8 mouse cellular contexts compared by ENCODE assay signal in genomic region chr11:63920531-63920930, GRCm38 (mm10). TPM values are rescaled to one million over a fixed set of nuclear protein-coding genes. Genes with fewer than 3 reads are reported as not detected.
DNase-seq lines count a peak whose midpoint lies in the region; ATAC-seq and TF ChIP-seq lines count a peak whose summit lies in the region.

No protein-coding gene starts in this region.

- peak; percentile 58 for ATAC-seq in heart, embryonic 15.5 days (replicated peaks; ENCODE audit: insufficient number of reproducible peaks, insufficient read depth, low FRiP score, low read depth)
- peak; percentile 69 for ATAC-seq in neural tube, embryonic 15.5 days (ENCODE audit: low FRiP score)

- H3K79me2 ChIP-seq in C2C12 (ENCODE audit: control insufficient read depth, insufficient read depth) = no peaks in the 10 kb centered on the region

- H3ac ChIP-seq in C2C12 (ENCODE audit: control insufficient read depth, insufficient read length, low read depth) = peak overlapping the region; percentile 42

- peak; percentile 95 for TF ChIP-seq CTCF in C2C12 (IDR thresholded peaks at IDR 0.05; ENCODE audit: control insufficient read depth, insufficient read depth, insufficient read length)
- peak; percentile 51 for TF ChIP-seq CTCF in bone marrow, adult 2 months (IDR thresholded peaks at IDR 0.05; ENCODE audit: control insufficient read depth, insufficient read depth, low read length)

- H3K36me3 ChIP-seq in C2C12 (ENCODE audit: control insufficient read depth, insufficient read depth) = no peaks in the 10 kb centered on the region
- no peaks in the 10 kb centered on the region for H3K36me3 ChIP-seq in forebrain, embryonic 10.5 days (replicated peaks)
- H3K36me3 ChIP-seq in heart, embryonic 15.5 days = no peaks in the 10 kb centered on the region
- no peaks in the 10 kb centered on the region for H3K36me3 ChIP-seq in neural tube, embryonic 15.5 days

- no peak overlapping the region for H3K4me3 ChIP-seq in C2C12 (ENCODE audit: insufficient read depth, poor library complexity, severe bottlenecking)
- H3K4me3 ChIP-seq in bone marrow, adult 2 months (replicated peaks; ENCODE audit: control insufficient read depth, low read depth, low read length) = peak overlapping the region; percentile 39
- peak overlapping the region; percentile 69 for H3K4me3 ChIP-seq in forebrain, embryonic 10.5 days
- peak overlapping the region; percentile 58 for H3K4me3 ChIP-seq in heart, embryonic 15.5 days
- peak overlapping the region; percentile 68 for H3K4me3 ChIP-seq in neural tube, embryonic 15.5 days (replicated peaks)

- no peak for TF ChIP-seq POLR2A in bone marrow, adult 2 months (IDR thresholded peaks at IDR 0.05; ENCODE audit: borderline replicate concordance, control insufficient read depth, low read depth, low read length)

- no peak overlapping the region for H3K27ac ChIP-seq in bone marrow, adult 2 months (ENCODE audit: control insufficient read depth, insufficient read depth, low read depth, low read length, poor library complexity)
- H3K27ac ChIP-seq in forebrain, embryonic 10.5 days = peak overlapping the region; percentile 81
- H3K27ac ChIP-seq in heart, embryonic 15.5 days = no peak overlapping the region
- H3K27ac ChIP-seq in neural tube, embryonic 15.5 days (replicated peaks) = peak overlapping the region; percentile 73

- no peaks in the 10 kb centered on the region for H3K9me3 ChIP-seq in forebrain, embryonic 10.5 days
- H3K9me3 ChIP-seq in heart, embryonic 15.5 days (replicated peaks) = no peaks in the 10 kb centered on the region
- no peaks in the 10 kb centered on the region for H3K9me3 ChIP-seq in neural tube, embryonic 15.5 days (replicated peaks)

- no peaks in the 10 kb centered on the region for H3K79me3 ChIP-seq in C2C12 (ENCODE audit: low read depth)

- H3K27me3 ChIP-seq in C2C12 (ENCODE audit: control insufficient read depth, insufficient read depth, insufficient read length) = no peaks in the 10 kb centered on the region
- peaks cover 100% of the 10 kb centered on the region for H3K27me3 ChIP-seq in forebrain, embryonic 10.5 days (ENCODE audit: poor library complexity, severe bottlenecking)
- peaks cover 70% of the 10 kb centered on the region for H3K27me3 ChIP-seq in heart, embryonic 15.5 days
- H3K27me3 ChIP-seq in neural tube, embryonic 15.5 days (replicated peaks) = peaks cover 43% of the 10 kb centered on the region

- peak overlapping the region; percentile 92 for H3K4me2 ChIP-seq in heart, embryonic 15.5 days
- peak overlapping the region; percentile 78 for H3K4me2 ChIP-seq in neural tube, embryonic 15.5 days

- peak overlapping the region; percentile 51 for H3K9ac ChIP-seq in heart, embryonic 15.5 days
- peak overlapping the region; percentile 74 for H3K9ac ChIP-seq in neural tube, embryonic 15.5 days (replicated peaks)

- DNase-seq in forebrain, embryonic 10.5 days (ENCODE audit: extremely low spot score, low spot score) = peak; percentile 85
- peak; percentile 84 for DNase-seq in kidney, postnatal 14 days
- peak; percentile 73 to 78 for DNase-seq in lung, adult 18-20 months
- peak; percentile 35 for DNase-seq in telencephalon, adult 2 months (ENCODE audit: low read depth, low spot score)

- under 1% methylated on average over 33 of the region's 33 CpGs for WGBS in bone marrow, adult 2 months
- 0% methylated on average over 33 of the region's 33 CpGs for WGBS in forebrain, embryonic 10.5 days
- WGBS in heart, embryonic 15.5 days = under 1% methylated on average over 33 of the region's 33 CpGs
- WGBS in neural tube, embryonic 15.5 days = 0% methylated on average over 33 of the region's 33 CpGs

- H3K4me1 ChIP-seq in bone marrow, adult 2 months (ENCODE audit: control insufficient read depth, insufficient read depth, low read length) = no peaks in the 10 kb centered on the region; the same call in 1 of the 2 replicates
- peaks cover 88% of the 10 kb centered on the region for H3K4me1 ChIP-seq in forebrain, embryonic 10.5 days
- peaks cover 64% of the 10 kb centered on the region for H3K4me1 ChIP-seq in heart, embryonic 15.5 days (replicated peaks)
- peaks cover 81% of the 10 kb centered on the region for H3K4me1 ChIP-seq in neural tube, embryonic 15.5 days

TF ChIP-seq in C2C12, 6 proteins besides CTCF, POLR2A, EP300 and RAD21:
- TF ChIP-seq FOSL1 (IDR thresholded peaks at IDR 0.05; ENCODE audit: insufficient read depth, low read length, poor library complexity, severe bottlenecking) = no peak

RNA-seq across cellular contexts. Expression of gene Hs3st3b1, which starts 1.6 kb away (rescaled TPM):
- polyA plus RNA-seq in C2C12 (2012; fragmentation: generic; extraction: Trizol) = 0.68 TPM
- 0.30 and 0.40 TPM in 2 replicates for polyA plus RNA-seq in bone marrow, adult 2 months (2011; ENCODE audit: insufficient read depth, insufficient read length, low replicate concordance, missing spikeins)
- 4.8 and 5.7 TPM in 2 replicates for polyA plus RNA-seq in forebrain, embryonic 10.5 days (2016; fragmentation: Nextera tagmentation; extraction: Ambion mirVana)
- polyA plus RNA-seq in heart, embryonic 15.5 days (2015; fragmentation: Nextera tagmentation; extraction: Ambion mirVana) = 1.8 and 2.3 TPM in 2 replicates
- polyA plus RNA-seq in neural tube, embryonic 15.5 days (2015; fragmentation: Nextera tagmentation; extraction: Ambion mirVana) = 7.0 and 7.1 TPM in 2 replicates

Comparison
In these comparisons a context has a peak if more than half of its experiments do, and no peak if none do; other contexts are left out.
1. H3K27ac ChIP-seq: peak in forebrain, embryonic 10.5 days (single experiment) and neural tube, embryonic 15.5 days (single experiment); none in bone marrow, adult 2 months (single experiment) and heart, embryonic 15.5 days (single experiment).
2. DNase-seq: peak in every context shown above with its lines; median percentile 85 in forebrain, embryonic 10.5 days; 84 in kidney, postnatal 14 days; 76 in lung, adult 18-20 months; 35 in telencephalon, adult 2 months.